Comparison of ENCODE assay signal across 8 mouse cellular contexts in genomic region chr11:43433254-43434023, GRCm38 (mm10). TPM values are rescaled to one million over a fixed set of nuclear protein-coding genes. Genes with fewer than 3 reads are reported as not detected.
DNase-seq lines count a peak whose midpoint lies in the region; ATAC-seq and TF ChIP-seq lines count a peak whose summit lies in the region.

Gene Slu7 (plus strand): TSS chr11:43433744.

- intact Hi-C loops in heart, adult 2 months (cut with DNase I): loop anchor here (5.0 kb wide), 1 partner anchor 139 kb away; no protein-coding TSS in a partner anchor

- H3K36me3 ChIP-seq in C2C12 (ENCODE audit: control insufficient read depth, insufficient read depth): peaks cover 15% of the 10 kb centered on the region
- H3K36me3 ChIP-seq in embryonic facial prominence, embryonic 13.5 days: peaks cover 13% of the 10 kb centered on the region
- peaks cover 5% of the 10 kb centered on the region; the same call in 1 of the 2 replicates for H3K36me3 ChIP-seq in heart, adult 2 months (ENCODE audit: control insufficient read depth, insufficient read depth, low read length)
- peaks cover 3% of the 10 kb centered on the region for H3K36me3 ChIP-seq in kidney, adult 2 months (ENCODE audit: control insufficient read depth, insufficient read depth, low read length)

- peak within 1 kb of the TSS; percentile 78 for H3K4me2 ChIP-seq in embryonic facial prominence, embryonic 13.5 days

- H3K4me3 ChIP-seq in C2C12 (ENCODE audit: insufficient read depth, poor library complexity, severe bottlenecking): peak within 1 kb of the TSS; percentile 79
- H3K4me3 ChIP-seq in embryonic facial prominence, embryonic 13.5 days: peak within 1 kb of the TSS; percentile 93
- H3K4me3 ChIP-seq in heart, adult 2 months: peak within 1 kb of the TSS; percentile 87
- H3K4me3 ChIP-seq in kidney, adult 2 months (ENCODE audit: insufficient read depth, low read depth, low read length): peak within 1 kb of the TSS; percentile 99

- peaks cover 31% of the 10 kb centered on the region for H3K79me2 ChIP-seq in C2C12 (ENCODE audit: control insufficient read depth, insufficient read depth)
- peaks cover 5% of the 10 kb centered on the region; the same call in 1 of the 2 replicates for H3K79me2 ChIP-seq in heart, adult 2 months (replicated peaks; ENCODE audit: control insufficient read depth, insufficient read depth, low read length)

- peaks cover 23% of the 10 kb centered on the region for H3K79me3 ChIP-seq in C2C12 (ENCODE audit: low read depth)

- TF ChIP-seq CTCF in C2C12 (IDR thresholded peaks at IDR 0.05; ENCODE audit: control insufficient read depth, insufficient read depth, insufficient read length): no peak
- TF ChIP-seq CTCF in heart, adult 2 months (IDR thresholded peaks at IDR 0.05): no peak
- no peak for TF ChIP-seq CTCF in kidney, adult 2 months (conservative IDR thresholded peaks at IDR 0.05; ENCODE audit: insufficient read depth, insufficient read length, low read depth, low read length)

- H3K27ac ChIP-seq in embryonic facial prominence, embryonic 13.5 days: no peak within 1 kb of the TSS
- H3K27ac ChIP-seq in heart, adult 2 months: peak within 1 kb of the TSS; percentile 85
- peak within 1 kb of the TSS; percentile 88 for H3K27ac ChIP-seq in kidney, adult 2 months (ENCODE audit: insufficient read depth, low read depth, low read length)

- no peak; the same call in 1 of the 2 replicates for TF ChIP-seq EP300 in heart, adult 2 months (IDR thresholded peaks at IDR 0.05; ENCODE audit: insufficient read depth, low read depth, low read length)

- H3K9ac ChIP-seq in embryonic facial prominence, embryonic 13.5 days: peak within 1 kb of the TSS; percentile 85
- peak within 1 kb of the TSS; percentile 84 for H3K9ac ChIP-seq in heart, adult 2 months (ENCODE audit: low read depth, low read length)

- no peaks in the 10 kb centered on the region for H3K9me3 ChIP-seq in embryonic facial prominence, embryonic 13.5 days

- WGBS in embryonic facial prominence, embryonic 13.5 days: 9% methylated on average over 38 of the region's 38 CpGs
- 8% methylated on average over 38 of the region's 38 CpGs for WGBS in heart, adult 2 months
- WGBS in kidney, adult 2 months: 8% methylated on average over 38 of the region's 38 CpGs

- peak; percentile 52; the same call in 1 of the 2 replicates for ATAC-seq in embryonic facial prominence, embryonic 13.5 days (ENCODE audit: insufficient number of reproducible peaks, insufficient read depth, low FRiP score, low TSS enrichment, low read depth)
- ATAC-seq in monocyte, adult 5-6 weeks (replicated peaks; ENCODE audit: insufficient number of reproducible peaks, low FRiP score, low TSS enrichment, poor library complexity, severe bottlenecking): peak; percentile 76

- H3K4me1 ChIP-seq in embryonic facial prominence, embryonic 13.5 days: peaks cover 8% of the 10 kb centered on the region
- H3K4me1 ChIP-seq in heart, adult 2 months (ENCODE audit: control insufficient read depth, insufficient read depth, low read length): peaks cover 2% of the 10 kb centered on the region
- H3K4me1 ChIP-seq in kidney, adult 2 months (ENCODE audit: control insufficient read depth, insufficient read depth, low read length): peaks cover 6% of the 10 kb centered on the region; the same call in 1 of the 2 replicates

- peak within 1 kb of the TSS; percentile 87 for H3ac ChIP-seq in C2C12 (ENCODE audit: control insufficient read depth, insufficient read length, low read depth)

- TF ChIP-seq POLR2A in heart, adult 2 months (IDR thresholded peaks at IDR 0.05; ENCODE audit: insufficient read depth, low read depth, low read length): peak; percentile 78
- TF ChIP-seq POLR2A in kidney, adult 2 months (IDR thresholded peaks at IDR 0.05; ENCODE audit: low read depth, low read length): no peak

- peak; percentile 23 to 58 for DNase-seq in adrenal gland, postnatal 4 days (ENCODE audit: low spot score in 2 of 2)
- DNase-seq in heart, adult 2 months: peak; percentile 77 to 82
- peak; percentile 83 for DNase-seq in kidney, adult 2 months
- peak; percentile 78 for DNase-seq in liver
- DNase-seq in spleen, postnatal 36 days (ENCODE audit: low spot score in 2 of 2): peak; percentile 69 to 70

- H3K27me3 ChIP-seq in C2C12 (ENCODE audit: control insufficient read depth, insufficient read depth, insufficient read length): no peaks in the 10 kb centered on the region
- H3K27me3 ChIP-seq in embryonic facial prominence, embryonic 13.5 days: no peaks in the 10 kb centered on the region
- H3K27me3 ChIP-seq in heart, adult 2 months (ENCODE audit: control insufficient read depth, insufficient read depth, low read length): no peaks in the 10 kb centered on the region
- no peaks in the 10 kb centered on the region for H3K27me3 ChIP-seq in kidney, adult 2 months (replicated peaks; ENCODE audit: control insufficient read depth, insufficient read depth, low read length)

TF ChIP-seq in C2C12, 6 proteins besides CTCF, POLR2A, EP300 and RAD21:
- TF ChIP-seq MYOG (IDR thresholded peaks at IDR 0.05; ENCODE audit: control insufficient read depth, extremely low read depth, insufficient read length) (no peak), MYOD1 (IDR thresholded peaks at IDR 0.05; ENCODE audit: control insufficient read depth, insufficient read length, low read depth) (no peak), USF1 (IDR thresholded peaks at IDR 0.05; ENCODE audit: low read depth) (no peak)

RNA-seq across cellular contexts. Expression of gene Slu7, which starts in this region (rescaled TPM):
- 11.0 TPM for polyA plus RNA-seq in C2C12 (2012; fragmentation: generic; extraction: Trizol)
- 10 to 100 TPM; 50.2 to 53.5 TPM for total RNA-seq in adrenal gland, postnatal 4 days (2021)
- 59.3 and 68.7 TPM in 2 replicates for polyA plus RNA-seq in embryonic facial prominence, embryonic 13.5 days (2015; fragmentation: Nextera tagmentation; extraction: Ambion mirVana)
- total RNA-seq in heart, adult 2 months (2021): 10 to 100 TPM; 27.2 to 27.8 TPM
- 3.8 and 4.7 TPM in 2 replicates for polyA plus RNA-seq in heart, adult 2 months (2012; rRNA removed)
- 3.4 and 5.5 TPM in 2 replicates for polyA plus RNA-seq in kidney, adult 2 months (2012; rRNA removed)
- 143 to 184 TPM (median 150 TPM) in 3 replicates for total RNA-seq in monocyte, adult 5-6 weeks (2017)
